Mouse (Mus musculus): ENCODE data around the gene Asic4.

The Asic4 gene

DNA sequence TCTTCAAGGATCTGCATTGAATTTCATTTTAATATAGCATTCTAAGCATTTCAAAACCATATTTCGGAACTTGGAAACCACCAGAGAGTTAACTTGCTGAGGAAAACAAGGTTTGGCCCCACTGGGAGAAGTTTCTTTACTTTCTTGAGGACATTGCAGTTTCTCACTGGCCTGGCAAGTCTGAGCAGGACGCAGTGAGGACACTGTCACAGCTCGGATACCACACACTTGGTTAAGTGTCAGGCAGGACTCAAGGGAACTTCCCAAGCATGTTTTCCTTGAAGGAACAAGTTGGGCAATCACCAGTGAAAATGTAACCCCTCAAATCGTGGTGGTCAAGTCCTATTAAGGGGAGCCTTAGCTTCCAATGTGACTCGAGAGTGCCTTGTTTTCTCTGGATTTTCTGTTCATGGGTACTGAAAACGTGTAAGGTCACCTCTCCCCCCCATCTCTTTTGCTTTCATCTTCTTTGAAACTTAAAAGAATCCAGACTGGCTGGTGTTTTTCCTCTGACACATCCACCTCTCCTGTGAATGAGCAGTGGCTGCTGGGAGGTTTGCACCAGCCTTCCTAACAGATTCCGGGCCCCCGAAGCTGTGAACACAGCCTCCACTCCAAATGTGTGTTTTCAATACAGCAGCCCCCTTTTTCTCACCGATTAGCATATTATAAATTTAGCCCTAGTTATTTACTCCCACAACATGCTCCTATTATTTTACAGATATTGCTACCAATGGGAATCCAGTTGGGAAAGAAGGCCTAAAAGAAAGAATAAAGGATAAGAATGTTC is 54.2 kb downstream of the Asic4 start:
- DNase-seq: no peak

DNA sequence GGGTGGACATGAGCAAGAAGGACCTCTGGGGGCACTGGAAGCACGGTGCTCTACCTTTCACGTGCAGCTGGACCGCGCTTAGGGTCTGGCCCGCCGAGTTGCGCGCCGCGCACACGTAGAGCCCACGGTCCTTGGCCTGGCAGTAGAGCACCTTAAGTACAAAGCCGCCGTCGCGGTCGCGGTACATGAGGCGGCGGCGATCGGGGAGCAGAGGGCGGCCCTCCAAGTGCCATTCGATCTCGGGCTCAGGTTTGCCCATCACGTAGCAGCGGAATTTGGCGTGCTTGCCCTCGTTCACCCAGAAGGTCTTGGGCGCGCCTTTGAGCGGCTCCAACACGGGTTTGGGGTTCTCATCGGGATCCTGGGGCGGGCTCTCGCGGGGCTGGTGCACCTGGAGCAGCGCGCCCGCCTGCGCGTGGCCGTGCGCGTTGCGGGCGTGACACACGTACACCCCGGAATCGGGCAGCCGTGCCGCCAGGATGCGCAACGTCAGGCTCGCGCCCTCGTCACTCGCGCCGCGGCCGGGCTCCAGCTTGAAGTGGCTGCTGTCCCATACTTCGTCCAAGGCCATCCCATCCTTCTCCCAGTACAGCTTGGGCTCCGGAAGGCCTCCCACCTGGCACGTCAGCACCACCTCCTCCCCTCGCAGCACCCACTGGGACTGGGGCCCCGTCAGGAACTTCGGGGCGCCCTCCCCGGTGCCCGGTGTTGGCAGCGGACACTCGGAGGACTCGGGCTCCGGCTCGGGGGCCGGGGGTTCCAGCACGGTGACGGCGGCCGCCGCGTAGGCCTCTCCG is 55.1 kb downstream of the Asic4 start:
- DNase-seq: peak; percentile 68

DNA sequence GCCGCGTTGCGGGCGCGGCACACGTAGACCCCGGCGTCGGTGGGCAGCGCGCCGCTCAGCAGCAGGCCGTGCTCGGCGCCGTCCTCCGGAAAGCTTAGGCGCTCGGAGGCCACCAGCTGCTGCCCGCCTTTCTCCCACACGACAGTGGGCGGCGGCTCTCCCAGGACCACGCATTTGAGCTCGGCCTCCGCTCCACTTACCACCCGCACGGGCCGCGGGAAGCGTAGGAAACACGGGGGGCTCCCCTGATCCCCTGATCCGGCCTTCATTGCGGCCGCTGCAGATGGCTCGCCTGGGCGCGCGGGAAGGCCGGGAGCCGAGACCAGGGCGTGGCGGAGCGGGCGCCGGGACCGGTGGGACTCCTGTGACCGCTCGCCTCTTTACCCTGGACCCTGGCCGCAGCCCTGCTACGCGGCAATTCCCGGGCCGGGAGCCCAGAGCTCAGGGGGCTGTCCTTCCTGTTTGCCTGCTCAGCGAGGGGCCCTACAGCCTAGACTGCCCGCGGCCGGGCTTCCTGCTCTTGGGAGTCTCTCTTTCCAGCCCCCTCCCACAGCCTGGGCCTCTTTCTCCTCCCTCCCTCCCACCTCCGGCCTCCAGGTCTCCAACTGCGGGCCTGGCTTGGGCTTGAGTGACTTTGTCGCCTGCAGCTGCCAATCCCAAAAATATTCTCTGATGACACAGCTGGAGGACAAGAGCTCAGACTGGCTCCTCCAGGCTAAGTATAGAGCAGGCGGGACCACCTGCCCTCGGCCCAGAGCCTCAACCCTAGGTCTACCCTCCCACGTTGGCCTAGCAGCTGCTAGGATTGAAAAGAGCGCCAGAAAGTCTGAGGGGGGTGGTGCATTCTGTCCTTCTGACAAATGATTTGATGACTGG is 56.0 kb downstream of the Asic4 start, which contains the start of gene Obsl1:
Gene Obsl1, minus strand, starts transcription at position 497 of the 876 bp plus-strand sequence.
- DNase-seq: peak; percentile 73

DNA sequence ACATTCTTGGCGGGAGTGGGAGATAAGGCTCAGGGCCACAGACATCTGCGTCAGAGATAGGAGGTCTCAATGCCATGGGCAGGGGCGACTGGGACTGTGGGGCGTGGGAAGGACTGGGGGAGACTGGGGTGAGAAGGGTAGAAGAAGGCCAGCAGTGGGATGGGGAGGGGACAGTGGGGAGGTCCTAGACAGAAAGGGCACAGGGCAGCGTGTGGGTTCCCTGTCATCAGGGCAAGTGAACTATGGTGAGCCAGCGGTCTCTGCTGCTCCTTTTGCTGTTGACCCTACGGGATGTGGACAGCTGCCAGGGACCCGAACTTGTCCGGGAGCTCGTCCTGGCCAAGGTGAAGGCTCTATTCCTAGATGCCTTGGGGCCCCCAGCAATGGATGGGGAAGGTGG is 56.8 kb downstream of the Asic4 start, which contains the start of gene Inha:
Gene Inha, plus strand, starts transcription at position 72 of the 400 bp plus-strand sequence.
- DNase-seq: no peak

DNA sequence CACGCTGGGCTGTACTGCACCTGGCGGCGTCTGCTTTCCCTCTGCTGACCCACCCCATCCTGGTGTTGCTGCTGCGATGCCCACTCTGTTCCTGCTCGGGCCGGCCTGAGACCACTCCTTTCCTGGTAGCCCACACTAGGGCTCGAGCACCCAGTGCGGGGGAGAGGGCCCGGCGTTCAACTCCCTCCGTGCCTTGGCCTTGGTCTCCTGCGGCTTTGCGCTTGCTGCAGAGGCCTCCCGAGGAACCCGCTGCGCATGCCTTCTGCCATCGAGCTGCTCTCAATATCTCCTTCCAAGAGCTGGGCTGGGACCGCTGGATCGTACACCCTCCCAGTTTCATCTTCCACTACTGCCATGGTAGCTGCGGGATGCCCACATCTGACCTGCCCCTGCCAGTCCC is 59.4 kb downstream of the Asic4 start:
- no peak for DNase-seq

DNA sequence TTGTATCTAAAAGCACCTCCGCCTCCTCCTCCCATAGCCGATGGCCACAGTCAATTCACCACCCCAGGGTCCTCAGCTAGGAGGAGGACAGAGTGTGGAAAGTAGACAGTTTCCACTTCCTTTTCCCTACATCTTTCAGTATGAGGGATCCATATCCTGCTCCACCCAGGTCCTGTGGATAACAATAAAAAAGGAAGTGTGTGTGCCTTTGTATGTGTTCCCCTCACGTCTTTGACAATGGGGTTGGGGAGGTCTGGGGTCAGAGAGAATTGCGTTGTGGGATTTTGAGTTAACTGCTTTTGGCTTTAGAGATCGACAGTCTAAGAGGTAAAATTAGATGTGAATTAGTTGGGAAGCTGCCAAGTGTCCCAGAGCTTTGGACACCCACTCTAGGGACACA is 59.9 kb downstream of the Asic4 start:
- no peak for DNase-seq

DNA sequence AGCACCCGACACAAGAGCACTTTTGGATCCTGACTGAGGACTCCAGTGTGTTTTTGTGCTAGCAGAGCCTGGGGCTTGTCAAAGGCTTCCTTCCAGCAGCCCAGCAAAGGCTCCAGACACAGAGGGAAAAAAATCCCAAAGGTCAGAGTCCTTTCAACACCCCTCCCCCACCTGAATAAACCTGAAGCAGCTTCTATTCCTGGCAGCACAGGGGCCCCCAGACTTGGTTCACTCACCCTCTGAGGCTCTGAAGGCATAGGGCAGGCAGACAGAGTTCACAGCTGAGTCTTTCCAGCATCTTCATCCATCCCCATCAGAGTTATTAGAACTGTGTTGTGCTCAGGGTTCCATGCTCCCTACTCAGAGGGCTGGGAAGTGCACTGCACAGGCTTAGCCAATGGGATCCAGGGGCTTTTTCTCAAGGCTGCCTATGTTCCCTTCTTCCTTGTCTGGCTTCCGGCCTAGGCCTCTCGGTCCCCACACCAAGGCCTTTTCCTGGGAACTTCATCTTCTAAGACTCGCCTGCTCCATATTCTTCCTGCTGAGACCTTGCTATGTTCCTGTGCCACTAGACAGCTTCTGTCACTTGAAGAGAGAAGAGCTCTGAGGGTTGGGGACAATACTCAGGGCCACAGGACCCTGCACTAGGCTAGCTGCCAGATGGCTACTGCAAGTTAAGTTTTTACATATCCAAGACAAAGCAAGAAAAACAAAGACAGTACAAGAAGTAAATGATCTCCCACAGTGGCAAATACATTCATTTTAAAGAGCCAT is 61.4 kb downstream of the Asic4 start:
- DNase-seq: no peak

DNA sequence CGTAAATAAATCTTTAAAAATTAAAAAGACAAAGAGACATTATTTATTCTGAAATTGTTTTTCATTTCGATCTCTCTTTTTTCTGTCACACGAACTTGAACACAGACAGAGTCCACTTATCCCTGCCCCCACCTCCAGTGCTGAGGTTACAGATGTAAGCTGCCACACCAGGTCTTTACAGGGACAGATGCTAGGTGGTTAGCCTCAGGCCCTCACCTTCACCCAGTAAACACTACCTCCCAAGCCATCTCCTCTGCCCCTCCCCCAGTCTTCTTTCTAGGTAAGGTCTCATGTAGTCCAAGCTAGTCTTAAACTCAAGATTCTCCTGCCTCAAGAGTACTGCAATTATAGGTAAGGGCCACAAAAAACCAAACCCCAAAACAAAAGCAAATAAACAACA is 62.3 kb downstream of the Asic4 start:
- no peak for DNase-seq

DNA sequence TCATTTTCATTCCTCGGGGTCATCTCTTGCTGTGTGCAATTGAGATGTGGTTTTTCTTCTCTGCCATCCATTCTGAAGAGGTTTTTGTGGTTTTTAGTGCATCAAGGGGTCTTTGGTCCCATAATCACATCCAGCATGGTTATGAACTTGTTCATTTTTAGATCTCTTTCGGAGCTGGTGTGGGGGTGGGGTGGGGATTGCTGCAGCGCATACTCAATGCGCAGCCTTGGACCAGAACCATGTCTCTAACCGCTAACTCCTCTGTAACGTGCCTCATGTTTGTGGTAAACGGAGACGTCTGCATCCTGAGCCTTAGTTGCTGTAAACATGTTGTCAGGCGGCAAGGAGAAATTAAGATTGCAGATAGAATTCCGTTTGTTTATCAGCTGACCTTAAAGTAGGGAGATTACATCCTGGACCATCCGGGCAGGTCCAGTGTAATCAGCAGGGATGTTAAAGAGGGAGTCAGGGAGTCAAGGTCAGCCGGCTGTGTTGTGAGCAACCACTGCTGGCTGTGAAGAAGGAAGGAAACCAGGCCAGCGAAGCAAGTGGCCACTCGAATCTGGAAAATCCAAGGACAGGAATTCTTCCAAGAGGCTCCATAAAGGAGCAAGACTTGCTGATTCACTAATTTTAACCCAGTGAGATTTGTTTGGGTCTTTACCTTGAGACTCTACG is 66.6 kb downstream of the Asic4 start:
- DNase-seq: no peak

DNA sequence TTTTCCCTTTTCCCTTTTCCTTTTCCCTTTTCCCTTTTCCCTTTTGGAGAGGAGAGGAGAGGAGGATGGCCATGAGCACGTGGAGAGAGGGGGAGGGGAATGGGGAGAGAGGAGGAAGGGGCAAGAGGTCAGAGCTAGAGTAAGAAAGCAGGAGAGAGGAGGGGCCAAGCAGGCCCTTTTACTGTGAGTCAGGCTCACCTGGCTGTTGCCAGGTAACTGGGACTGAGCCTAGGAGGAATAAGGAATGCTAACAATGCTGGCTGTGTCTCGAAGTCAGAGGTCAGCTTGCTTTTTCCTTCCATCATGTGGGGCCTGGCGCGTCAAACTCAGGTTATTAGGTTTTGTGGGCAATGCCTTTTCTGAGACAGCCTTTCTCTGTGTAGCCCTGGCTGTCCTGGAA is 67.7 kb downstream of the Asic4 start:
- no peak for DNase-seq

DNA sequence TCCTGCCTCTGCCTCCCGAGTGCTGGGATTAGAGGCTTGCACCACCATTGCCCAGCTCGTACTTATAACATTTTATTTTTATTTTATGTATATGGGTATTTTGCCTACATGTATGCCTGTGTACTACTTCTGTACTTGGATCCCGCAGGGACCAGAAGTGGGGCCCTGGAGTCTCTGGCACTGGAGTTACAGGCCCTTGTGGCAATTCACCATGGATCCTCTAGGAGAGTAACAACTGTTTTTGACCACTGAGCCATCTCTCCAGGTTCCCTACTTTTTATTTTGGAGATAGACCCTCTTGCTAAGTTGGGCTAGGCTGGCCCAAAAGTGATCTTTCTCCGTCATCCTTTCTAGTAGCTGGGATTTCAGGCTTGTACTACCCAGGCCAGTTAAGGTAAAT is 68.2 kb downstream of the Asic4 start:
- DNase-seq: no peak

DNA sequence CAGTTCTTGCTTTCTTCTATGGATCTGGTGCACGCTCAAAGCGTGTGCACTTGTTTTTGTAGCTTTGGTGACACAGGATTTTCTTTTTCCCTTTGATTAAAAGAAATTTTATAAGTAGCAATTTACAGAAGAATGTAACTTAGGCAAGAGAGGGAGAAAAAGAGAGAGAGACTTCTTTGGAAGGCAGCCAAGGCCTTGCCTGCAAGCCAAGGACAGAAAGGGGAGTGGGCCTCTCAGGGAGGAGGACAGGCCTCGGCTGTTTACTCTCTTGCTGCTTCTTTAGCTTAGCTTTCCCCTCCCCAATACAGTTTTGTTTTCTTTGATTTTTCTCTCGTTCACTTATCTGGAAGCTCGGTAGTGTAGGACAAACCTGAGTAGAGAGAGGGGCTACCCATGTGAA is 69.3 kb downstream of the Asic4 start:
- no peak for DNase-seq

DNA sequence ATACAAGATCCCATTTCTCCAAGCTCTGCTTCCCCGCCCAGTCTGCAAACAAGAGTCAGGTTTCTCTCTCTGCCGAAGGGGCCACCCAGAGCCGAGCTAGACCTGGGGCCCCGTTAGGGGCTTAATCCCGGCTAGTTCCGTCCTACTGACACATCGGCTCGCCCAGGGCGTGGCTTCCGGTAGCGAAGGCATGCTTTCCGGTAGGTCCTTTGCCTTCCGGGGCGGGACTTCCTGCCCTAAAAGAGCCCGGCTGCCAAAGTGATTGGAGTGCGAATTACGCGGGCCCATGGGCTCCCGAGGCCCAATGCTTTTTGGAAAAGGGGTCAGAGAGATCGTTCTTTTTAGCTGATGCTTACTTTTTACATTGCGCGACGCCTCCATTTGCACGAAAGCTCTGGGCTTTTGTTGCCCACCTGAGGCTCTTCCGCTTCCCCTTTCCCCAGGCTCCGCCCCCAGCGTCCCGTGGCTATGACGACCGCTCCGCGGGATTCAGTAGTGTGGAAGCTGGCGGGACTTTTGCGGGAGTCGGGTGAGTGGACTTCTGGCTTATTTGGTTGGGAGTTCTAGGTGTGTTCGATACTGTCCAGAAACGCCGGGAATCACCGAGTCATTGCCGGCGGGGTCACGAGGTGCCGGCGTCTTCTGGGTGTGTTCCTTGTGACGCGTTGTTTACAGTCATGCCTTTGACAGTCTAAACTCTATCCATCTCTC is 71.2 kb downstream of the Asic4 start, which contains the start of gene Stk11ip:
Gene Stk11ip, plus strand, starts transcription at position 209 of the 711 bp plus-strand sequence.
- DNase-seq: peak; percentile 92

Data from lung, postnatal 14 days (tissue).